Mouse (Mus musculus) CH12.LX (cell line): ENCODE data around the gene Pklr. TPM values are rescaled to one million over a fixed set of nuclear protein-coding genes. Genes with fewer than 3 reads are reported as not detected.
A peak's percentile ranks its signal among the peaks of the same experiment; 100 is the strongest.

Experiments
- DNase-seq: peaks from one replicate; pipeline ENCODE4 v3.0.0-alpha.2; 2013; ENCODE audit errors: extremely low read depth
- H3K27ac ChIP-seq: 2 replicates; pipeline ENCODE4 v1.5.1; 2012; ENCODE audit warnings: low read depth, mild to moderate bottlenecking, control low read depth, moderate library complexity; ENCODE audit not compliant: insufficient read depth
- H3K27me3 ChIP-seq: replicated peaks from 2 replicates; pipeline ENCODE3; 2012; ENCODE audit warnings: inconsistent platforms
- H3K36me3 ChIP-seq, 2 experiments: replicated peaks in 1 of 2; 2 replicates each; pipeline versions ENCODE3 to v1.6.1; 2012; ENCODE audit warnings: inconsistent platforms in 1 of 2, low read length in 1 of 2, mild to moderate bottlenecking in 1 of 2, mixed read lengths in 1 of 2, moderate library complexity in 1 of 2; ENCODE audit not compliant: control insufficient read depth in 1 of 2, insufficient read depth in 1 of 2
- H3K4me1 ChIP-seq, 2 experiments: 2 replicates each; pipeline ENCODE4 v1.6.1; 2012; ENCODE audit warnings: inconsistent platforms in 1 of 2, moderate library complexity in 1 of 2; ENCODE audit not compliant: insufficient read depth in 2 of 2, control insufficient read depth in 1 of 2
- H3K4me2 ChIP-seq: 2 replicates; pipeline ENCODE4 v1.6.1; 2012; ENCODE audit warnings: low read depth, mild to moderate bottlenecking, control low read depth; ENCODE audit not compliant: poor library complexity, insufficient read depth, severe bottlenecking
- H3K4me3 ChIP-seq, 3 experiments: fragments of 150-350 bp in 1 of 3; sonication (generic) in 1 of 3; replicated peaks in 1 of 3; 2 replicates each; pipeline versions ENCODE3 to v1.5.1; 2011 to 2012; ENCODE audit warnings: low read depth in 2 of 3, low read length in 2 of 3, mild to moderate bottlenecking in 2 of 3, moderate library complexity in 2 of 3, control low read depth in 1 of 3, improper control_type of control experiment in 1 of 3, inconsistent platforms in 1 of 3, mixed read lengths in 1 of 3; ENCODE audit not compliant: poor library complexity in 1 of 3
- H3K79me2 ChIP-seq: replicated peaks from 2 replicates; pipeline ENCODE4 v1.6.1; 2012; ENCODE audit warnings: mild to moderate bottlenecking, moderate library complexity; ENCODE audit not compliant: control insufficient read depth, poor library complexity, insufficient read depth, severe bottlenecking; ENCODE audit errors: extremely low read depth
- H3K9ac ChIP-seq: 2 replicates; pipeline ENCODE4 v1.6.1; 2012; ENCODE audit warnings: low read depth, mild to moderate bottlenecking, control low read depth, moderate library complexity; ENCODE audit not compliant: insufficient read depth
- H3K9me3 ChIP-seq: replicated peaks from 2 replicates; pipeline ENCODE3; 2012; ENCODE audit warnings: low read length, inconsistent platforms, mixed read lengths
- BHLHE40 ChIP-seq: IDR thresholded peaks from 2 replicates; pipeline ENCODE4 v1.6.1; 2011; ENCODE audit warnings: mild to moderate bottlenecking, low read depth, low read length, improper control_type of control experiment
- CHD1 ChIP-seq: IDR thresholded peaks from 2 replicates; pipeline ENCODE4 v1.6.1; 2012; ENCODE audit warnings: low read depth, low read length, improper control_type of control experiment, inconsistent platforms
- E2F4 ChIP-seq: IDR thresholded peaks from 2 replicates; pipeline ENCODE4 v1.6.1; 2011; ENCODE audit warnings: low read depth, low read length, improper control_type of control experiment; ENCODE audit not compliant: insufficient replicate concordance
- ELF1 ChIP-seq: IDR thresholded peaks from 2 replicates; pipeline ENCODE4 v1.6.1; 2014; ENCODE audit warnings: low read depth, mild to moderate bottlenecking, inconsistent platforms, low read length, improper control_type of control experiment
- EP300 ChIP-seq: IDR thresholded peaks from 2 replicates; pipeline ENCODE4 v1.6.1; 2011; ENCODE audit warnings: low read length, improper control_type of control experiment
- ETS1 ChIP-seq: conservative IDR thresholded peaks from 2 replicates; pipeline ENCODE4 v1.6.1; 2012; ENCODE audit warnings: low read depth, mild to moderate bottlenecking, inconsistent platforms, low read length, improper control_type of control experiment, moderate library complexity
- GABPA ChIP-seq: IDR thresholded peaks from 2 replicates; pipeline ENCODE4 v1.6.1; 2012; ENCODE audit warnings: low read depth, low read length, improper control_type of control experiment, inconsistent platforms; ENCODE audit not compliant: insufficient replicate concordance
- HCFC1 ChIP-seq: IDR thresholded peaks from 2 replicates; pipeline ENCODE4 v1.6.1; 2012; ENCODE audit warnings: low read depth, mild to moderate bottlenecking, inconsistent platforms, low read length, improper control_type of control experiment
- IRF4 ChIP-seq: IDR thresholded peaks from 2 replicates; pipeline ENCODE4 v1.6.1; 2014; ENCODE audit warnings: low read depth, mild to moderate bottlenecking, inconsistent platforms, low read length, improper control_type of control experiment
- JUND ChIP-seq: conservative IDR thresholded peaks from 2 replicates; pipeline ENCODE4 v1.6.1; 2011; ENCODE audit warnings: low read depth, low read length, improper control_type of control experiment
- KAT2A ChIP-seq: IDR thresholded peaks from 2 replicates; pipeline ENCODE4 v1.6.1; 2012; ENCODE audit warnings: low read length, improper control_type of control experiment, inconsistent platforms; ENCODE audit not compliant: insufficient replicate concordance
- MAFK ChIP-seq: IDR thresholded peaks from 2 replicates; pipeline ENCODE4 v1.6.1; 2011; ENCODE audit warnings: low read length, improper control_type of control experiment; ENCODE audit not compliant: insufficient replicate concordance
- MAX ChIP-seq: IDR thresholded peaks from 2 replicates; pipeline ENCODE4 v1.6.1; 2011; ENCODE audit warnings: low read length, improper control_type of control experiment
- MEF2A ChIP-seq: IDR thresholded peaks from 2 replicates; pipeline ENCODE4 v1.6.1; 2014; ENCODE audit warnings: low read depth, mild to moderate bottlenecking, inconsistent platforms, low read length, improper control_type of control experiment, borderline replicate concordance
- MXI1 ChIP-seq: IDR thresholded peaks from 2 replicates; pipeline ENCODE4 v1.6.1; 2011; ENCODE audit warnings: mild to moderate bottlenecking, low read depth, low read length, improper control_type of control experiment
- MYC ChIP-seq: IDR thresholded peaks from 2 replicates; pipeline ENCODE4 v1.6.1; 2011; ENCODE audit warnings: low read depth, mild to moderate bottlenecking, improper control_type of control experiment, low read length
- NELFE ChIP-seq: IDR thresholded peaks from 2 replicates; pipeline ENCODE4 v1.6.1; 2011; ENCODE audit warnings: low read depth, low read length, improper control_type of control experiment
- NRF1 ChIP-seq: IDR thresholded peaks from 2 replicates; pipeline ENCODE4 v1.6.1; 2014; ENCODE audit warnings: low read depth, mild to moderate bottlenecking, inconsistent platforms, low read length, improper control_type of control experiment, moderate library complexity
- PAX5 ChIP-seq: IDR thresholded peaks from 2 replicates; pipeline ENCODE4 v1.6.1; 2012; ENCODE audit warnings: low read length, inconsistent platforms, mixed read lengths
- POLR2A ChIP-seq: IDR thresholded peaks from 2 replicates; pipeline ENCODE4 v1.6.1; 2011; ENCODE audit warnings: low read depth, mild to moderate bottlenecking, improper control_type of control experiment, low read length
- RCOR1 ChIP-seq: conservative IDR thresholded peaks from 2 replicates; pipeline ENCODE4 v1.6.1; 2012; ENCODE audit warnings: low read depth, mild to moderate bottlenecking, inconsistent platforms, low read length, improper control_type of control experiment
- TBP ChIP-seq: conservative IDR thresholded peaks from 2 replicates; pipeline ENCODE4 v1.6.1; 2011; ENCODE audit warnings: low read depth, low read length, improper control_type of control experiment
- TCF12 ChIP-seq: IDR thresholded peaks from 2 replicates; pipeline ENCODE4 v1.6.1; 2014; ENCODE audit warnings: low read depth, mild to moderate bottlenecking, inconsistent platforms, low read length, improper control_type of control experiment
- UBTF ChIP-seq: IDR thresholded peaks from 2 replicates; pipeline ENCODE4 v1.6.1; 2012; ENCODE audit warnings: low read depth, mild to moderate bottlenecking, inconsistent platforms, low read length, improper control_type of control experiment, moderate library complexity
- USF1 ChIP-seq: IDR thresholded peaks from 2 replicates; pipeline ENCODE4 v1.6.1; 2014; ENCODE audit warnings: low read depth, mild to moderate bottlenecking, inconsistent platforms, low read length, improper control_type of control experiment
- USF2 ChIP-seq: conservative IDR thresholded peaks from 2 replicates; pipeline ENCODE4 v1.6.1; 2011; ENCODE audit warnings: low read depth, low read length, improper control_type of control experiment
- ZMIZ1 ChIP-seq: IDR thresholded peaks from 2 replicates; pipeline ENCODE4 v1.6.1; 2012; ENCODE audit warnings: low read depth, mild to moderate bottlenecking, inconsistent platforms, low read length, improper control_type of control experiment
- ZNF384 ChIP-seq: IDR thresholded peaks from 2 replicates; pipeline ENCODE4 v1.6.1; 2012; ENCODE audit warnings: low read depth, low read length, improper control_type of control experiment, inconsistent platforms
- dilution Hi-C: fragments of 300-500 bp; cut with MboI; formaldehyde crosslinking; loops from 2 replicates; pipeline ENCODE4 v1.14.3; 2020; ENCODE audit warnings: low sequenced_read_pairs; ENCODE audit not compliant: extremely low pct_unique_long_range_greater_than_20kb, extremely low pct_ligation_motif_present
- in situ Hi-C: fragments of 300-500 bp; cut with MboI; formaldehyde crosslinking; loops from 3 replicates; pipeline ENCODE4 v1.14.3; 2019; ENCODE audit warnings: low sequenced_read_pairs, low pct_ligation_motif_present, low pct_unique_long_range_greater_than_20kb, mixed read lengths
- polyA plus RNA-seq: library from polyadenylated mRNA; unstranded; fragments of >175 nt; gene quantifications from 2 replicates; pipeline ENCODE4 v1.2.1, GENCODE M21; 2012; ENCODE audit warnings: low read depth; ENCODE audit not compliant: insufficient read length
- total RNA-seq, 2 experiments: library from RNA; depleted of rRNA; stranded (reverse); fragments of 300-350 nt in 1 of 2; fragments of >200 nt in 1 of 2; gene quantifications; 2 replicates each; pipeline ENCODE4 v1.2.3; 2012 to 2014

Pklr gene
- total and polyA plus RNA-seq, 3 experiments, result not detected

GRCm38 (mm10) chr3:89177242-89178106 is 41.5 kb downstream of the Pklr start, which contains the start of gene Scamp3:
TSS of gene Scamp3 (plus strand) at chr3:89177473.
- H3K36me3 ChIP-seq, result peaks cover 89 to 100% of the 10 kb centered on the region in 2 experiments
- dilution Hi-C loops (no loop called here), in situ Hi-C loops (no loop called here)

GRCm38 (mm10) chr3:89178107-89178385 is 42.1 kb downstream of the Pklr start:
- dilution Hi-C loops, result no loop called here
- Histone ChIP-seq H3K4me1 (peaks cover 0 to 10% of the 10 kb centered on the region in 2 experiments; a peak in 2 of 4 replicates), H3K9ac (no peak overlapping the region), H3K4me2 (no peak overlapping the region), H3K27me3 (no peaks in the 10 kb centered on the region), H3K36me3 (peaks cover 90 to 100% of the 10 kb centered on the region in 2 experiments), H3K27ac (no peak overlapping the region), H3K4me3 (peak overlapping the region in 2 of 3 experiments; percentile 32 to 50), H3K9me3 (no peaks in the 10 kb centered on the region), H3K79me2 (no peaks in the 10 kb centered on the region)
- peak; percentile 13 for DNase-seq
- no peak for TF ChIP-seq USF1
- TF ChIP-seq ELF1, result no peak
- no peak for TF ChIP-seq RCOR1
- no peak for TF ChIP-seq E2F4
- TF ChIP-seq GABPA, result no peak
- no peak for TF ChIP-seq UBTF
- TF ChIP-seq CHD1, result no peak
- TF ChIP-seq NELFE, result no peak
- TF ChIP-seq TCF12, result no peak
- TF ChIP-seq ZMIZ1, result no peak
- TF ChIP-seq ZNF384, result no peak
- no peak for TF ChIP-seq JUND
- no peak for TF ChIP-seq MEF2A
- no peak for TF ChIP-seq POLR2A
- TF ChIP-seq TBP, result no peak
- TF ChIP-seq EP300, result no peak
- TF ChIP-seq USF2, result no peak
- no peak for TF ChIP-seq MAX
- no peak for TF ChIP-seq MXI1
- TF ChIP-seq IRF4, result no peak
- in situ Hi-C loops, result no loop called here

More at GRCm38 (mm10) chr3:89177242-89178106, 41.5 kb downstream of the Pklr start, which contains the start of gene Scamp3:
- H3K4me2 ChIP-seq, result no peak within 1 kb of the TSS
- H3K9ac ChIP-seq, result no peak within 1 kb of the TSS
- H3K9me3 ChIP-seq, result no peaks in the 10 kb centered on the region
- H3K27ac ChIP-seq, result no peak within 1 kb of the TSS
- DNase-seq, result peak; percentile 79
- no peaks in the 10 kb centered on the region for H3K27me3 ChIP-seq
- no peaks in the 10 kb centered on the region for H3K79me2 ChIP-seq
- peak; percentile 77 for TF ChIP-seq USF2
- no peak for TF ChIP-seq KAT2A
- TF ChIP-seq NRF1, result peak; percentile 63
- peak; percentile 89 for TF ChIP-seq BHLHE40
- no peak for TF ChIP-seq MYC
- TF ChIP-seq PAX5, result no peak
- no peak for TF ChIP-seq MAFK
- peak; percentile 71 for TF ChIP-seq ZNF384
- TF ChIP-seq USF1, result peak; percentile 75
- no peak for TF ChIP-seq ETS1
- TF ChIP-seq HCFC1, result peak; percentile 76
- 0 out of 2 replicates have a peak, but pooled peaks have one; percentile 25 for TF ChIP-seq POLR2A
- TF ChIP-seq, all 38 proteins: peak for 7
- Histone ChIP-seq H3K4me1 (peaks cover 0 to 10% of the 10 kb centered on the region in 2 experiments; a peak in 2 of 4 replicates), H3K4me3 (peak within 1 kb of the TSS in 2 of 3 experiments; percentile 32 to 50)
